Mouse (Mus musculus) heart, postnatal 0 days (tissue): Measurements from ENCODE around the gene Gm136.

Source experiments
- CTCF ChIP-seq: IDR thresholded peaks from 2 replicates; pipeline ENCODE4 v1.5.1; 2016; ENCODE audit warnings: antibody characterized with exemption, control low read depth, low read depth
- EP300 ChIP-seq: IDR thresholded peaks from 2 replicates; pipeline ENCODE4 v1.6.1; 2016; ENCODE audit warnings: antibody characterized with exemption, low read depth

DNA sequence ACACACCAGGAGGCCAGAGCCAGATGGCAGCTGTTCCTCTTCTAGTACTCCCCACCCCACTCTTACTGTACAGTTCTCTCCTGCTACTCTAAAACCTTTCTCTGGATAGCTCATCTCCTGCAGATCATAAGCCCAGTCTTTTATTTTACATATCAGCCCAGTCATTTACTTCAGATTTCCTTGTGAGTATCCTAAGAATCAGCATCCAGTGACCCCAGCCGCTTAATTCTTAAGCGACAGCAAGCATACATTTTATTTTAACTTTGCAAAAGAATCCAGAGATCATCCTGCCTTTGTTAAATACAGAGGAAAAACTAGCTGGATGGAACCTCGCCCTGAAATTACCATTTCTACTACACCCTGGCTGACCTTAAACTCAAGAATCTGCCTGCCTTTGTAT lies 21.6 kb downstream of the Gm136 start:
- TF ChIP-seq EP300 (no peak), CTCF (no peak)
